In genomic region chr13:83328488-83328887, GRCm38 (mm10) we compare ENCODE assay signal across 22 mouse cellular contexts.
"Had no signal": no experiment of that assay in that cellular context is flagged by ENCODE, and none has a peak within 500 bp of the region (broad histone marks: within the 10 kb centered on the region; RNA-seq: fewer than 3 reads in every experiment).

No protein-coding gene starts in this region.

- H3K4me1 ChIP-seq: midbrain, embryonic 10.5 days; neural tube, embryonic 12.5 days; neural tube, embryonic 15.5 days; stomach, embryonic 15.5 days had no signal

- H3K4me2 ChIP-seq: liver, embryonic 13.5 days; neural tube, embryonic 12.5 days; neural tube, embryonic 15.5 days; stomach, embryonic 15.5 days had no signal

- H3K9ac ChIP-seq: liver, embryonic 13.5 days; neural tube, embryonic 12.5 days; neural tube, embryonic 15.5 days; stomach, embryonic 15.5 days had no signal

- H3K27ac ChIP-seq: left cerebral cortex, adult 2 months; liver, embryonic 13.5 days; midbrain, embryonic 10.5 days; neural tube, embryonic 12.5 days; neural tube, embryonic 15.5 days; stomach, embryonic 15.5 days had no signal

- ATAC-seq: intestine, embryonic 16.5 days had no signal

- H3K36me3 ChIP-seq: liver, embryonic 13.5 days; midbrain, embryonic 10.5 days; neural tube, embryonic 12.5 days; neural tube, embryonic 15.5 days; stomach, embryonic 15.5 days had no signal

- H3K27me3 ChIP-seq: liver, embryonic 13.5 days; megakaryocyte, embryonic 14.5 days; neural tube, embryonic 12.5 days; neural tube, embryonic 15.5 days; stomach, embryonic 15.5 days had no signal

- DNase-seq: kidney, adult 18-20 months; kidney, adult 9 months; kidney, postnatal 10 days; kidney, postnatal 36 days; layer of hippocampus, postnatal 36 days; liver, embryonic 13.5 days; lung, postnatal 14 days; lung, postnatal 4 days; right cerebral cortex, adult 18-20 months; right cerebral cortex, postnatal 14 days; right cerebral cortex, postnatal 4 days; spleen, adult 18-20 months; thymus, adult 18-20 months; thymus, postnatal 14 days; thymus, postnatal 4 days had no signal

- H3K4me3 ChIP-seq: left cerebral cortex, adult 2 months; liver, embryonic 13.5 days; megakaryocyte, embryonic 14.5 days; midbrain, embryonic 10.5 days; neural tube, embryonic 12.5 days; neural tube, embryonic 15.5 days; stomach, embryonic 15.5 days had no signal

- H3K9me3 ChIP-seq: liver, embryonic 13.5 days; megakaryocyte, embryonic 14.5 days; midbrain, embryonic 10.5 days; neural tube, embryonic 12.5 days; neural tube, embryonic 15.5 days; stomach, embryonic 15.5 days had no signal
